Mouse (Mus musculus) cortical plate, adult 2 months (tissue): ENCODE data around the gene Card19.

Experiments used
- CTCF ChIP-seq: fragments of 200-500 bp; IDR thresholded peaks from 2 replicates; pipeline ENCODE4 v1.5.1; 2011; ENCODE audit warnings: mild to moderate bottlenecking, control low read depth, low read length; ENCODE audit not compliant: insufficient read depth; ENCODE audit errors: extremely low read depth
- POLR2A ChIP-seq: fragments of 200-500 bp; IDR thresholded peaks from 2 replicates; pipeline ENCODE4 v1.6.1; 2011; ENCODE audit warnings: mild to moderate bottlenecking, low read length, control low read depth; ENCODE audit not compliant: insufficient read depth; ENCODE audit errors: extremely low read depth

GRCm38 (mm10) chr13:49248467-49248862, 32.6 kb upstream of the Card19 start, which contains the start of gene Susd3:
- TF ChIP-seq CTCF, result no peak
- no peak for TF ChIP-seq POLR2A
